Mouse (Mus musculus): ENCODE results near the gene Itk. TPM values are rescaled to one million over a fixed set of nuclear protein-coding genes. Genes with fewer than 3 reads are reported as not detected.

Itk gene
- polyA plus RNA-seq, 1 experiment from 2014 or later = 0.33 TPM

- Histone ChIP-seq H3K27me3 (ENCODE audit: control insufficient read depth, insufficient read depth, low read depth, low read length) (no peaks in the 10 kb centered on the region), H3K36me3 (ENCODE audit: control insufficient read depth, insufficient read depth, low read length) (no peaks in the 10 kb centered on the region), H3K4me1 (replicated peaks; ENCODE audit: control insufficient read depth, insufficient read depth, low read length) (no peaks in the 10 kb centered on the region), H3K4me3 (ENCODE audit: low read length) (no peak overlapping the region), H3K4me2 (ENCODE audit: low read depth, low read length) (no peak overlapping the region), H3K9ac (ENCODE audit: low read length) (no peak overlapping the region), H3K9me3 (ENCODE audit: control insufficient read depth, low read length) (no peaks in the 10 kb centered on the region), H3K27ac (ENCODE audit: low read length) (no peak overlapping the region)
- no peak for ATAC-seq (ENCODE audit: low read depth)
- WGBS = 69% methylated on average over 5 of the region's 5 CpGs
Observed at GRCm38 (mm10) chr11:46278140-46278539, 111.2 kb downstream of the Itk start.

- Histone ChIP-seq H3K4me2 (ENCODE audit: low read depth, low read length) (no peak overlapping the region), H3K4me1 (replicated peaks; ENCODE audit: control insufficient read depth, insufficient read depth, low read length) (no peaks in the 10 kb centered on the region), H3K36me3 (ENCODE audit: control insufficient read depth, insufficient read depth, low read length) (no peaks in the 10 kb centered on the region), H3K4me3 (ENCODE audit: low read length) (no peak overlapping the region), H3K27ac (ENCODE audit: low read length) (no peak overlapping the region), H3K27me3 (ENCODE audit: control insufficient read depth, insufficient read depth, low read depth, low read length) (no peaks in the 10 kb centered on the region), H3K9ac (ENCODE audit: low read length) (no peak overlapping the region), H3K9me3 (ENCODE audit: control insufficient read depth, low read length) (no peaks in the 10 kb centered on the region)
- WGBS = 47% methylated on average over 5 of the region's 5 CpGs
- no peak for ATAC-seq (ENCODE audit: low read depth)
Observed at GRCm38 (mm10) chr11:46276778-46277177, 112.5 kb downstream of the Itk start.

DNA sequence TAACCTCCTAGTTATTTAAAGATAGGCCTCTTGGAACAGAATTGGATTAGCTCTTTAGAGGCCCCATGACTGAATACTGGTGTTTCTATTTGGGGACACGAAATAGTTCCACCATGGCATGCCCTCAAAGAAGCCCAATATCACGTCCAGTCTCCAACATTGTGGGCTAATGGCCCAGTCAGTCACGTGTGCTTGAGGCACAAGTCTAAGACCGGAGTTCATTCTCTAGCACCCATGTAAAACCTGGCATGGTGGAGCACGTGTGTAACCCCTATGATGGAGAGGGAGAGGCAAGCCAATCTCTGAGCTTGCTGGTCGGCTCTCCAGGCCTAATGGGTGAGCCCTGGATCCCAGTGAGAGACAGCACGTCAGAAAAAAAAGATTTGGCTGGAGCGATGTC, 113.1 kb downstream of the Itk start:
- Histone ChIP-seq H3K36me3 (ENCODE audit: control insufficient read depth, insufficient read depth, low read length) (no peaks in the 10 kb centered on the region), H3K4me3 (ENCODE audit: low read length) (no peak overlapping the region), H3K27me3 (ENCODE audit: control insufficient read depth, insufficient read depth, low read depth, low read length) (no peaks in the 10 kb centered on the region), H3K9me3 (ENCODE audit: control insufficient read depth, low read length) (no peaks in the 10 kb centered on the region), H3K9ac (ENCODE audit: low read length) (no peak overlapping the region), H3K27ac (ENCODE audit: low read length) (no peak overlapping the region), H3K4me2 (ENCODE audit: low read depth, low read length) (no peak overlapping the region), H3K4me1 (replicated peaks; ENCODE audit: control insufficient read depth, insufficient read depth, low read length) (no peaks in the 10 kb centered on the region)
- 87% methylated on average over 8 of the region's 8 CpGs for WGBS
- ATAC-seq (ENCODE audit: low read depth) = no peak

- Histone ChIP-seq H3K36me3 (ENCODE audit: control insufficient read depth, insufficient read depth, low read length) (no peaks in the 10 kb centered on the region), H3K9ac (ENCODE audit: low read length) (no peak overlapping the region), H3K27ac (ENCODE audit: low read length) (no peak overlapping the region), H3K4me1 (replicated peaks; ENCODE audit: control insufficient read depth, insufficient read depth, low read length) (no peaks in the 10 kb centered on the region), H3K4me3 (ENCODE audit: low read length) (no peak overlapping the region), H3K4me2 (ENCODE audit: low read depth, low read length) (no peak overlapping the region), H3K27me3 (ENCODE audit: control insufficient read depth, insufficient read depth, low read depth, low read length) (no peaks in the 10 kb centered on the region), H3K9me3 (ENCODE audit: control insufficient read depth, low read length) (no peaks in the 10 kb centered on the region)
- WGBS = 6% methylated on average over 6 of the region's 6 CpGs
- peak; percentile 85 for ATAC-seq (ENCODE audit: low read depth)
Observed at GRCm38 (mm10) chr11:46275302-46275701, 114.0 kb downstream of the Itk start.

Other genes with a start within 250 kb of the Itk start
- 1.0 and 1.4 TPM in 2 replicates for gene Nipal4, start 223.0 kb downstream of the Itk start, polyA plus RNA-seq (2015; fragmentation: Nextera tagmentation; extraction: Ambion mirVana)
- 0.06 and 0.33 TPM in 2 replicates for gene Fndc9, start 154.0 kb downstream of the Itk start, polyA plus RNA-seq (2015; fragmentation: Nextera tagmentation; extraction: Ambion mirVana)
- 8.6 and 9.9 TPM in 2 replicates for gene Cyfip2, start 76.7 kb downstream of the Itk start, polyA plus RNA-seq (2015; fragmentation: Nextera tagmentation; extraction: Ambion mirVana)
- gene Fam71b, start 7.0 kb upstream of the Itk start, polyA plus RNA-seq (2015; fragmentation: Nextera tagmentation; extraction: Ambion mirVana) = not detected in 2 replicates
- 62.3 and 65.6 TPM in 2 replicates for gene Med7, start 47.4 kb upstream of the Itk start, polyA plus RNA-seq (2015; fragmentation: Nextera tagmentation; extraction: Ambion mirVana)
- gene Havcr2, start 65.4 kb upstream of the Itk start, polyA plus RNA-seq (2015; fragmentation: Nextera tagmentation; extraction: Ambion mirVana) = 0.09 and 0.20 TPM in 2 replicates
- gene Gm12169, start 134.7 kb upstream of the Itk start, polyA plus RNA-seq (2015; fragmentation: Nextera tagmentation; extraction: Ambion mirVana) = not detected in 2 replicates
- not detected in 2 replicates for gene BC053393, start 182.0 kb upstream of the Itk start, polyA plus RNA-seq (2015; fragmentation: Nextera tagmentation; extraction: Ambion mirVana)
- gene Dppa1, start 239.7 kb upstream of the Itk start, polyA plus RNA-seq (2015; fragmentation: Nextera tagmentation; extraction: Ambion mirVana) = not detected in 2 replicates

All from lung, embryonic 16.5 days (tissue).